Mouse (Mus musculus) erythroblast, embryonic 14.5 days (primary cell): ENCODE measurements around the gene Fhod1.
A peak's percentile ranks its signal among the peaks of the same experiment; 100 is the strongest.

Experiments used
- GATA1 ChIP-seq: IDR thresholded peaks from 2 replicates; pipeline ENCODE4 v1.6.1; 2012; ENCODE audit warnings: low read length, inconsistent platforms, mixed read lengths
- TAL1 ChIP-seq: IDR thresholded peaks from 3 replicates; pipeline ENCODE4 v1.6.1; 2012; ENCODE audit warnings: low read length, inconsistent platforms, mixed read lengths

GRCm38 (mm10) chr8:105323183-105323582 lies 24.6 kb downstream of the Fhod1 start:
- peak; percentile 87 for TF ChIP-seq TAL1
- TF ChIP-seq GATA1 = peak; percentile 86
